Mouse (Mus musculus) CD8-positive naive resting alpha-beta T cell, adult 57 days (primary cell): Measurements from ENCODE around the gene Ebf3. TPM values are rescaled to one million over a fixed set of nuclear protein-coding genes. Genes with fewer than 3 reads are reported as not detected.

Source experiments
- total RNA-seq: library from RNA; stranded (reverse); gene quantifications from one replicate; pipeline ENCODE4 v1.2.4, GENCODE M21; 2023

The Ebf3 gene
- not detected for total RNA-seq

DNA sequence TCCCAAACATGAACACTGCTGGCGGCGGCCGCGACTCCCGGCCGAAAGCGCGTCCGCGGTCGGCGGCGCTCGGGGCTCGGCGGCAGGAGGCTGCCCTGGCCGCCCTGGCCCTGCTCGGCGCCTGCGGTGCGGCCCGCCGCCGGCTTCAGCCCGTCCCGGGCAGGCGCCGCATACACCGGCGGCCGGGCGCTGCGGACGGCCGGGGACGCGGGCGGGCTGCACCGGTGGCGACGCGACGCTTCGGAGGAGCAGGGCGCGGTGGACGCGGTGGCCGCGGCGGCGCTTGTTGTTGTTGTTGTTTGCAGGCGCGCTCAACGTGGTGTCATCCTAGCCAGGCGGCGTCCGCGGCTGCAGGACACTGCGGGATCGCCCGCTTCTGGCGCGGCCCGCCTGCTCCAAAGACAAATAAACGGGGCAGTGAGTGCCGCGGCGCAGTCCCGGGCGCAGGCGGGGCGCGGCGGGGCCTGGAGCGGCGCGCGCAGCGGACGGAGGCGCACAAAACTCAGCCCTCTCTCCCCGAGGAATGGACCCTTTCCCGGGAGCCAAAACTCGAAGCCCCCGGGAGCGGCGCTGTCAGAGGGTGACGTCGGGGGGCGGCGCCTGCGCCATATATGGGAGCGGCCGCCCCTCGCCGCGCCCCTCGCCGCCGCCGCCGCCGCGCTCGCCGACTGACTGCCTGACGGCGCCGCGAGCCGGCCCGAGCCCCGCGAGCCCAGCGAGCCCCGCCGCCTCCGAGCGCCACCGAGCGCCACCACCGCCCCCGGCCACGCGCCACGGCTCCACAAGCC is at the start of gene Ebf3:
Ebf3 (minus strand) TSS at position 542 of the 788 bp plus-strand sequence.

Other genes starting within 250 kb of the Ebf3 start
- gene 9430038I01Rik, start 96.3 kb upstream of the Ebf3 start, total RNA-seq, result 12.5 TPM
- 54.0 TPM for gene Glrx3, start 123.2 kb upstream of the Ebf3 start, total RNA-seq